In genomic region chr2:151962474-151962873, GRCm38 (mm10) we compare ENCODE assay signal across 8 mouse cellular contexts. TPM values are rescaled to one million over a fixed set of nuclear protein-coding genes. Genes with fewer than 3 reads are reported as not detected.
DNase-seq lines count a peak whose midpoint lies in the region; ATAC-seq and TF ChIP-seq lines count a peak whose summit lies in the region.

No protein-coding gene starts in this region.

- DNase-seq in gastrocnemius, adult 2 months, result peak; percentile 57
- no peak for DNase-seq in gastrocnemius, postnatal 36 days
- DNase-seq in cerebellum, adult 9-10 months, result peak; percentile 91
- peak; percentile 73 to 89 for DNase-seq in layer of hippocampus, adult 18-20 months (ENCODE audit: low spot score in 2 of 2)
- peak; percentile 95 for DNase-seq in lung, postnatal 0 days (ENCODE audit: low spot score)
- DNase-seq in testis, postnatal 14 days (ENCODE audit: low spot score), result peak; percentile 39

- H3K9me3 ChIP-seq in heart, embryonic 16.5 days (replicated peaks; ENCODE audit: control insufficient read depth, low read length), result no peaks in the 10 kb centered on the region
- no peaks in the 10 kb centered on the region for H3K9me3 ChIP-seq in lung, postnatal 0 days (ENCODE audit: low read length)

- H3K27me3 ChIP-seq in heart, embryonic 16.5 days (ENCODE audit: control insufficient read depth, insufficient read depth, low read length), result no peaks in the 10 kb centered on the region
- H3K27me3 ChIP-seq in lung, postnatal 0 days (replicated peaks; ENCODE audit: insufficient read depth, low read length), result no peaks in the 10 kb centered on the region

- no peak overlapping the region for H3K4me3 ChIP-seq in gastrocnemius, adult 2 months
- no peak overlapping the region for H3K4me3 ChIP-seq in heart, embryonic 16.5 days (ENCODE audit: low read length)
- no peak overlapping the region for H3K4me3 ChIP-seq in lung, postnatal 0 days (ENCODE audit: low read depth, low read length)

- H3K27ac ChIP-seq in gastrocnemius, adult 2 months, result peak overlapping the region; percentile 53; the same call in 1 of the 2 replicates
- no peak overlapping the region for H3K27ac ChIP-seq in heart, embryonic 16.5 days (ENCODE audit: low read length)
- peak overlapping the region; percentile 54; the same call in 1 of the 2 replicates for H3K27ac ChIP-seq in lung, postnatal 0 days (ENCODE audit: low read length)

- no peak overlapping the region for H3K9ac ChIP-seq in heart, embryonic 16.5 days (ENCODE audit: low read length)
- no peak overlapping the region for H3K9ac ChIP-seq in lung, postnatal 0 days (replicated peaks; ENCODE audit: low read depth)

- H3K36me3 ChIP-seq in heart, embryonic 16.5 days (ENCODE audit: control insufficient read depth, insufficient read depth), result no peaks in the 10 kb centered on the region
- H3K36me3 ChIP-seq in lung, postnatal 0 days (ENCODE audit: insufficient read depth, low read length), result 0 out of 2 replicates have a peak, but pooled peaks cover 4% of the 10 kb centered on the region

- 46% methylated on average over 10 of the region's 10 CpGs for WGBS in heart, embryonic 16.5 days
- WGBS in lung, postnatal 0 days, result 18% methylated on average over 10 of the region's 10 CpGs

- intact Hi-C loops in gastrocnemius, adult 2 months (cut with DNase I), result no loop called here
- intact Hi-C loops in gastrocnemius, postnatal 36 days (cut with DNase I), result no loop called here

- no peak for TF ChIP-seq CTCF in gastrocnemius, adult 2 months (IDR thresholded peaks at IDR 0.05)
- TF ChIP-seq CTCF in lung, postnatal 0 days (IDR thresholded peaks at IDR 0.05), result peak; percentile 17; the same call in 1 of the 2 replicates

- no peak overlapping the region for H3K4me2 ChIP-seq in heart, embryonic 16.5 days (ENCODE audit: low read depth, low read length)
- no peak overlapping the region for H3K4me2 ChIP-seq in lung, postnatal 0 days (replicated peaks; ENCODE audit: low read depth, low read length)

- peak; percentile 65 for TF ChIP-seq EP300 in lung, postnatal 0 days (IDR thresholded peaks at IDR 0.05)

- H3K4me1 ChIP-seq in heart, embryonic 16.5 days (ENCODE audit: control insufficient read depth, insufficient read depth, low read length), result peaks cover 23% of the 10 kb centered on the region
- H3K4me1 ChIP-seq in lung, postnatal 0 days (ENCODE audit: insufficient read depth, low read depth, low read length), result peaks cover 3% of the 10 kb centered on the region; the same call in 1 of the 2 replicates

- peak; percentile 69 for ATAC-seq in heart, embryonic 16.5 days (replicated peaks; ENCODE audit: extremely low read depth, insufficient read depth, low FRiP score)
- ATAC-seq in lung, postnatal 0 days, result peak; percentile 92
- no peak for ATAC-seq in granulocyte monocyte progenitor cell, adult 5-6 weeks (replicated peaks; ENCODE audit: poor library complexity, severe bottlenecking)

RNA-seq across cellular contexts. Expression of gene Fam110a, which starts 17.5 kb away (rescaled TPM):
- total RNA-seq in gastrocnemius, adult 2 months (2021), result 1 to 10 TPM; 1.8 to 2.6 TPM
- 1 to 10 TPM; 2.5 to 2.6 TPM for total RNA-seq in gastrocnemius, postnatal 36 days (2021)
- 10.9 and 12.3 TPM in 2 replicates for polyA plus RNA-seq in heart, embryonic 16.5 days (2015; fragmentation: Nextera tagmentation; extraction: Ambion mirVana)
- 1 to 10 TPM; 7.3 to 9.7 TPM for total RNA-seq in layer of hippocampus, adult 18-20 months (2021)
- polyA plus RNA-seq in lung, postnatal 0 days (2015; fragmentation: Nextera tagmentation; extraction: Ambion mirVana), result 34.8 and 36.3 TPM in 2 replicates
- 14.9 and 17.6 TPM in 2 replicates for total RNA-seq in granulocyte monocyte progenitor cell, adult 5-6 weeks (2014; fragmentation: Nextera tagmentation)
- 3.8 and 8.8 TPM in 2 replicates for total RNA-seq in granulocyte monocyte progenitor cell, adult 5-6 weeks (2017)

RNA-seq across cellular contexts. Expression of gene Slc52a3, which starts 33.8 kb away (rescaled TPM):
- total RNA-seq in gastrocnemius, adult 2 months (2021), result 1 to 10 TPM in 1 of 2 experiments, under 1 TPM in 1; 0.69 to 1.6 TPM
- total RNA-seq in gastrocnemius, postnatal 36 days (2021), result under 1 TPM; 0.36 to 0.91 TPM
- polyA plus RNA-seq in heart, embryonic 16.5 days (2015; fragmentation: Nextera tagmentation; extraction: Ambion mirVana), result 1.1 TPM in 2 replicates
- 1 to 10 TPM; 2.1 to 2.4 TPM for total RNA-seq in layer of hippocampus, adult 18-20 months (2021)
- 26.0 and 26.7 TPM in 2 replicates for polyA plus RNA-seq in lung, postnatal 0 days (2015; fragmentation: Nextera tagmentation; extraction: Ambion mirVana)
- total RNA-seq in granulocyte monocyte progenitor cell, adult 5-6 weeks (2014; fragmentation: Nextera tagmentation), result not detected in 2 replicates
- not detected in 2 replicates for total RNA-seq in granulocyte monocyte progenitor cell, adult 5-6 weeks (2017)

RNA-seq across cellular contexts. Expression of gene Angpt4, which starts 51.5 kb away (rescaled TPM):
- total RNA-seq in gastrocnemius, adult 2 months (2021), result under 1 TPM in 1 of 2 experiments, not detected in 1; 0.20 TPM
- under 1 TPM; 0.10 to 0.15 TPM for total RNA-seq in gastrocnemius, postnatal 36 days (2021)
- 0.69 and 2.0 TPM in 2 replicates for polyA plus RNA-seq in heart, embryonic 16.5 days (2015; fragmentation: Nextera tagmentation; extraction: Ambion mirVana)
- total RNA-seq in layer of hippocampus, adult 18-20 months (2021), result not detected
- 0.11 and 0.13 TPM in 2 replicates for polyA plus RNA-seq in lung, postnatal 0 days (2015; fragmentation: Nextera tagmentation; extraction: Ambion mirVana)
- not detected in 2 replicates for total RNA-seq in granulocyte monocyte progenitor cell, adult 5-6 weeks (2014; fragmentation: Nextera tagmentation)
- not detected in 2 replicates for total RNA-seq in granulocyte monocyte progenitor cell, adult 5-6 weeks (2017)

Comparison
In these comparisons a context has a peak if more than half of its experiments do, and no peak if none do; other contexts are left out.
1. DNase-seq: peak in gastrocnemius, adult 2 months (single experiment), cerebellum, adult 9-10 months (single experiment), layer of hippocampus, adult 18-20 months (2 of 2), lung, postnatal 0 days (single experiment) and testis, postnatal 14 days (single experiment); none in gastrocnemius, postnatal 36 days (0 of 2).